Mouse (Mus musculus) stomach, embryonic 14.5 days (tissue): ENCODE measurements around the gene Atrnl1. TPM values are rescaled to one million over a fixed set of nuclear protein-coding genes. Genes with fewer than 3 reads are reported as not detected.

Experiments
- ATAC-seq: fragments of 200-750 bp; cut with Nextera tagmentation; 2 replicates; pipeline ENCODE4 v1.8.0; 2017; ENCODE audit warnings: low read depth, moderate TSS enrichment; ENCODE audit not compliant: insufficient number of reproducible peaks, insufficient read depth, low FRiP score
- H3K27ac ChIP-seq: fragments of 300-500 bp; sonication (generic); 2 replicates; pipeline ENCODE4 v1.5.1; 2014; ENCODE audit warnings: mild to moderate bottlenecking, low read length, moderate library complexity, mixed read lengths
- H3K27me3 ChIP-seq: fragments of 300-500 bp; sonication (generic); 2 replicates; pipeline ENCODE4 v1.6.1; 2014; ENCODE audit warnings: low read length, control low read depth, mixed read lengths; ENCODE audit not compliant: control insufficient read depth, insufficient read depth
- H3K36me3 ChIP-seq: fragments of 300-500 bp; sonication (generic); 2 replicates; pipeline ENCODE4 v1.6.1; 2014; ENCODE audit warnings: mild to moderate bottlenecking, control low read depth, low read length, moderate library complexity, mixed read lengths; ENCODE audit not compliant: control insufficient read depth, insufficient read depth
- H3K4me1 ChIP-seq: fragments of 300-500 bp; sonication (generic); 2 replicates; pipeline ENCODE4 v1.6.1; 2014; ENCODE audit warnings: low read length, control low read depth, mixed read lengths; ENCODE audit not compliant: control insufficient read depth, insufficient read depth
- H3K4me2 ChIP-seq: fragments of 300-500 bp; sonication (generic); replicated peaks from 2 replicates; pipeline ENCODE4 v1.6.1; 2014; ENCODE audit warnings: low read depth, low read length, control low read depth
- H3K4me3 ChIP-seq: fragments of 300-500 bp; sonication (generic); 2 replicates; pipeline ENCODE4 v1.5.1; 2014; ENCODE audit warnings: low read depth, low read length, control low read depth
- H3K9ac ChIP-seq: fragments of 300-500 bp; sonication (generic); replicated peaks from 2 replicates; pipeline ENCODE4 v1.6.1; 2014; ENCODE audit warnings: low read depth, mild to moderate bottlenecking, control low read depth, low read length, moderate library complexity, mixed read lengths
- H3K9me3 ChIP-seq: fragments of 300-500 bp; sonication (generic); 2 replicates; pipeline ENCODE4 v1.6.1; 2016; ENCODE audit warnings: low read depth, low read length, control low read depth; ENCODE audit not compliant: control insufficient read depth
- WGBS: fragments of 180-500 bp; shearing (Covaris S2); extraction: QIAGEN DNeasy Blood & Tissue Kit; methylation state at CpG from one replicate; pipeline ENCODE4 v1.1.7; 2014; 5-methylcytosine and 5-hydroxymethylcytosine counted together
- polyA plus RNA-seq: library from polyadenylated mRNA; unstranded; fragments of >200 nt; fragmentation: Nextera tagmentation; extraction: Ambion mirVana; gene quantifications from 2 replicates; pipeline ENCODE4 v1.2.1, GENCODE M21; 2014

Gene Atrnl1
- polyA plus RNA-seq, 1 experiment from 2014 or later: 8.2 TPM

GRCm38 (mm10) chr19:57580962-57581361 lies 29.9 kb upstream of the Atrnl1 start:
- WGBS: 73% methylated on average over 7 of the region's 7 CpGs
- Histone ChIP-seq H3K4me3 (no peak overlapping the region), H3K27ac (no peak overlapping the region), H3K4me1 (peaks cover 3% of the 10 kb centered on the region), H3K9me3 (no peaks in the 10 kb centered on the region), H3K27me3 (no peaks in the 10 kb centered on the region), H3K4me2 (no peak overlapping the region), H3K36me3 (no peaks in the 10 kb centered on the region), H3K9ac (no peak overlapping the region)
- no peak for ATAC-seq

GRCm38 (mm10) chr19:57585231-57585792 lies 25.5 kb upstream of the Atrnl1 start:
- 44% methylated on average over 4 of the region's 4 CpGs for WGBS
- Histone ChIP-seq H3K9me3 (no peaks in the 10 kb centered on the region), H3K4me3 (no peak overlapping the region), H3K27me3 (no peaks in the 10 kb centered on the region), H3K4me1 (peaks cover 6% of the 10 kb centered on the region), H3K27ac (no peak overlapping the region), H3K9ac (no peak overlapping the region), H3K4me2 (no peak overlapping the region), H3K36me3 (no peaks in the 10 kb centered on the region)
- no peak for ATAC-seq

- WGBS: 8% methylated on average over 10 of the region's 10 CpGs
- Histone ChIP-seq H3K4me1 (peaks cover 6% of the 10 kb centered on the region), H3K9ac (no peak overlapping the region), H3K4me3 (no peak overlapping the region), H3K27me3 (no peaks in the 10 kb centered on the region), H3K4me2 (peak overlapping the region; percentile 28), H3K27ac (peak overlapping the region; percentile 39; the same call in 1 of the 2 replicates), H3K36me3 (no peaks in the 10 kb centered on the region), H3K9me3 (no peaks in the 10 kb centered on the region)
- ATAC-seq: peak; percentile 82
Observed at GRCm38 (mm10) chr19:57586172-57586571, 24.7 kb upstream of the Atrnl1 start.

- no peak overlapping the region for H3K9ac ChIP-seq
- no peak overlapping the region for H3K4me2 ChIP-seq
- no peak for ATAC-seq
- no peaks in the 10 kb centered on the region for H3K9me3 ChIP-seq
- H3K27me3 ChIP-seq: no peaks in the 10 kb centered on the region
- H3K4me3 ChIP-seq: no peak overlapping the region
- peaks cover 6% of the 10 kb centered on the region for H3K4me1 ChIP-seq
- WGBS: 48% methylated on average over 9 of the region's 9 CpGs
- no peak overlapping the region for H3K27ac ChIP-seq
- no peaks in the 10 kb centered on the region for H3K36me3 ChIP-seq
Observed at GRCm38 (mm10) chr19:57589516-57589915, 21.3 kb upstream of the Atrnl1 start.

- H3K4me2 ChIP-seq: no peak overlapping the region
- H3K9me3 ChIP-seq: no peaks in the 10 kb centered on the region
- no peaks in the 10 kb centered on the region for H3K36me3 ChIP-seq
- no peak for ATAC-seq
- H3K27me3 ChIP-seq: no peaks in the 10 kb centered on the region
- no peak overlapping the region for H3K9ac ChIP-seq
- H3K4me3 ChIP-seq: no peak overlapping the region
- no peak overlapping the region for H3K27ac ChIP-seq
- 69% methylated on average over 5 of the region's 5 CpGs for WGBS
- H3K4me1 ChIP-seq: peaks cover 3% of the 10 kb centered on the region
Observed at GRCm38 (mm10) chr19:57590895-57591294, 19.9 kb upstream of the Atrnl1 start.

GRCm38 (mm10) chr19:57591631-57592030 lies 19.2 kb upstream of the Atrnl1 start:
- Histone ChIP-seq H3K27me3 (no peaks in the 10 kb centered on the region), H3K4me3 (no peak overlapping the region), H3K9me3 (no peaks in the 10 kb centered on the region), H3K9ac (no peak overlapping the region), H3K36me3 (no peaks in the 10 kb centered on the region), H3K4me1 (peaks cover 3% of the 10 kb centered on the region; the same call in 1 of the 2 replicates), H3K27ac (no peak overlapping the region), H3K4me2 (no peak overlapping the region)
- WGBS: 85% methylated on average over 10 of the region's 10 CpGs
- ATAC-seq: no peak

GRCm38 (mm10) chr19:57592355-57592754 lies 18.5 kb upstream of the Atrnl1 start:
- H3K9ac ChIP-seq: no peak overlapping the region
- peaks cover 3% of the 10 kb centered on the region; the same call in 1 of the 2 replicates for H3K4me1 ChIP-seq
- no peak for ATAC-seq
- H3K27ac ChIP-seq: no peak overlapping the region
- WGBS: 85% methylated on average over 2 of the region's 2 CpGs
- no peak overlapping the region for H3K4me2 ChIP-seq
- no peak overlapping the region for H3K4me3 ChIP-seq
- no peaks in the 10 kb centered on the region for H3K36me3 ChIP-seq
- no peaks in the 10 kb centered on the region for H3K9me3 ChIP-seq
- H3K27me3 ChIP-seq: no peaks in the 10 kb centered on the region

- H3K4me1 ChIP-seq: peaks cover 13% of the 10 kb centered on the region
- WGBS: 64% methylated on average over 8 of the region's 8 CpGs
- H3K4me2 ChIP-seq: no peak overlapping the region
- no peaks in the 10 kb centered on the region for H3K27me3 ChIP-seq
- no peak overlapping the region for H3K4me3 ChIP-seq
- H3K27ac ChIP-seq: no peak overlapping the region
- ATAC-seq: no peak
- no peaks in the 10 kb centered on the region for H3K36me3 ChIP-seq
- H3K9ac ChIP-seq: no peak overlapping the region
- H3K9me3 ChIP-seq: no peaks in the 10 kb centered on the region
Observed at GRCm38 (mm10) chr19:57599126-57599525, 11.7 kb upstream of the Atrnl1 start.
